In genomic region chr6:136548041-136548770, GRCm38 (mm10) we compare ENCODE assay signal across 8 mouse cellular contexts. TPM values are rescaled to one million over a fixed set of nuclear protein-coding genes. Genes with fewer than 3 reads are reported as not detected.
A peak's percentile ranks its signal among the peaks of the same experiment; 100 is the strongest.
DNase-seq lines count a peak whose midpoint lies in the region; ATAC-seq lines count a peak whose summit lies in the region.

No protein-coding gene starts in this region.

- H3K27me3 ChIP-seq in lung, embryonic 15.5 days, result no peaks in the 10 kb centered on the region

- H3K36me3 ChIP-seq in lung, embryonic 15.5 days, result no peaks in the 10 kb centered on the region

- 48% methylated on average over 6 of the region's 6 CpGs for WGBS in lung, embryonic 15.5 days

- no peak overlapping the region for H3K4me2 ChIP-seq in lung, embryonic 15.5 days

- no peaks in the 10 kb centered on the region for H3K9me3 ChIP-seq in lung, embryonic 15.5 days

- peak overlapping the region; percentile 60 for H3K27ac ChIP-seq in lung, embryonic 15.5 days

- peaks cover 30% of the 10 kb centered on the region for H3K4me1 ChIP-seq in lung, embryonic 15.5 days

- no peak overlapping the region for H3K4me3 ChIP-seq in lung, embryonic 15.5 days

- H3K9ac ChIP-seq in lung, embryonic 15.5 days, result no peak overlapping the region

- ATAC-seq in granulocyte monocyte progenitor cell, adult 5-6 weeks (replicated peaks; ENCODE audit: poor library complexity, severe bottlenecking), result 0 out of 2 replicates have a peak, but pooled peaks have one; percentile 8
- ATAC-seq in lung, embryonic 15.5 days (ENCODE audit: borderline replicate concordance, extremely low read depth, low FRiP score, low TSS enrichment), result peak; percentile 64; the same call in 1 of the 2 replicates

- peak; percentile 33 for DNase-seq in gastrocnemius, postnatal 10 days
- DNase-seq in gastrocnemius, adult 8-10 months (ENCODE audit: low spot score in 2 of 2), result no peak
- DNase-seq in cerebellum, adult 8-10 months, result peak; percentile 74
- DNase-seq in kidney, adult 9 months, result peak; percentile 73
- DNase-seq in right cerebral cortex, postnatal 4 days, result peak; percentile 56
- DNase-seq in urinary bladder, adult 2 months (ENCODE audit: low spot score), result no peak

RNA-seq across cellular contexts. Expression of gene Atf7ip, which starts 42.2 kb away (rescaled TPM):
- total RNA-seq in gastrocnemius, postnatal 10 days (2021), result 10 to 100 TPM; 51.8 to 80.1 TPM
- 10 to 100 TPM; 35.7 to 46.2 (median 42.5) TPM for total RNA-seq in gastrocnemius, adult 8-10 months (2022)
- 94.1 and 126 TPM in 2 replicates for total RNA-seq in granulocyte monocyte progenitor cell, adult 5-6 weeks (2014; fragmentation: Nextera tagmentation)
- total RNA-seq in granulocyte monocyte progenitor cell, adult 5-6 weeks (2017), result 32.3 and 43.4 TPM in 2 replicates
- polyA plus RNA-seq in lung, embryonic 15.5 days (2015; fragmentation: Nextera tagmentation; extraction: Ambion mirVana), result 36.8 and 44.9 TPM in 2 replicates
- 20.5 and 31.6 TPM in 2 replicates for polyA plus RNA-seq in urinary bladder, adult 2 months (2012; rRNA removed)

Comparison
In these comparisons a context has a peak if more than half of its experiments do, and no peak if none do; other contexts are left out.
1. DNase-seq: peak in gastrocnemius, postnatal 10 days (single experiment), cerebellum, adult 8-10 months (single experiment), kidney, adult 9 months (single experiment) and right cerebral cortex, postnatal 4 days (single experiment); none in gastrocnemius, adult 8-10 months (0 of 2) and urinary bladder, adult 2 months (single experiment).